Mouse (Mus musculus) forebrain, embryonic 14.5 days (tissue): ENCODE data around the gene Cfap99. TPM values are rescaled to one million over a fixed set of nuclear protein-coding genes. Genes with fewer than 3 reads are reported as not detected.

Experiments used
- ATAC-seq: fragments of 200-750 bp; cut with Nextera tagmentation; 2 replicates; pipeline ENCODE4 v1.8.0; 2017; ENCODE audit warnings: mild to moderate bottlenecking, moderate library complexity
- DNase-seq: peaks from one replicate; pipeline ENCODE4 v3.0.0-alpha.2; 2015; ENCODE audit warnings: low spot score
- H3K27ac ChIP-seq: fragments of 300-500 bp; sonication (generic); 2 replicates; pipeline ENCODE4 v1.5.1; 2014; ENCODE audit warnings: low read depth, mild to moderate bottlenecking, control low read depth, low read length, moderate library complexity
- H3K27me3 ChIP-seq: fragments of 300-500 bp; sonication (generic); replicated peaks from 2 replicates; pipeline ENCODE4 v1.6.1; 2014; ENCODE audit warnings: low read length, control low read depth, mixed read lengths; ENCODE audit not compliant: control insufficient read depth, insufficient read depth
- H3K36me3 ChIP-seq: fragments of 300-500 bp; sonication (generic); 2 replicates; pipeline ENCODE4 v1.6.1; 2014; ENCODE audit warnings: low read length, control low read depth; ENCODE audit not compliant: control insufficient read depth, insufficient read depth
- H3K4me1 ChIP-seq: fragments of 300-500 bp; sonication (generic); 2 replicates; pipeline ENCODE4 v1.6.1; 2014; ENCODE audit warnings: antibody characterized with exemption, low read length, control low read depth; ENCODE audit not compliant: control insufficient read depth, insufficient read depth
- H3K4me2 ChIP-seq: fragments of 300-500 bp; sonication (generic); 2 replicates; pipeline ENCODE4 v1.6.1; 2014; ENCODE audit warnings: mild to moderate bottlenecking, control low read depth, low read length
- H3K4me3 ChIP-seq: fragments of 300-500 bp; sonication (generic); 2 replicates; pipeline ENCODE4 v1.5.1; 2014; ENCODE audit warnings: low read depth, low read length, control low read depth
- H3K9ac ChIP-seq: fragments of 300-500 bp; sonication (generic); 2 replicates; pipeline ENCODE4 v1.6.1; 2014; ENCODE audit warnings: mild to moderate bottlenecking, low read length, control low read depth, moderate library complexity
- H3K9me3 ChIP-seq: fragments of 300-500 bp; sonication (generic); replicated peaks from 2 replicates; pipeline ENCODE4 v1.6.1; 2016; ENCODE audit warnings: low read length, control low read depth, mixed read lengths; ENCODE audit not compliant: control insufficient read depth
- WGBS: fragments of 180-500 bp; shearing (Covaris S2); extraction: QIAGEN DNeasy Blood & Tissue Kit; methylation state at CpG from one replicate; pipeline ENCODE4 v1.1.7; 2014; 5-methylcytosine and 5-hydroxymethylcytosine counted together
- polyA plus RNA-seq: library from polyadenylated mRNA; unstranded; fragments of >200 nt; fragmentation: Nextera tagmentation; extraction: Ambion mirVana; gene quantifications from 2 replicates; pipeline ENCODE4 v1.2.1, GENCODE M21; 2014

Gene Cfap99
- 0.10 TPM in 1 of 2 replicates, not detected in the other for polyA plus RNA-seq

DNA sequence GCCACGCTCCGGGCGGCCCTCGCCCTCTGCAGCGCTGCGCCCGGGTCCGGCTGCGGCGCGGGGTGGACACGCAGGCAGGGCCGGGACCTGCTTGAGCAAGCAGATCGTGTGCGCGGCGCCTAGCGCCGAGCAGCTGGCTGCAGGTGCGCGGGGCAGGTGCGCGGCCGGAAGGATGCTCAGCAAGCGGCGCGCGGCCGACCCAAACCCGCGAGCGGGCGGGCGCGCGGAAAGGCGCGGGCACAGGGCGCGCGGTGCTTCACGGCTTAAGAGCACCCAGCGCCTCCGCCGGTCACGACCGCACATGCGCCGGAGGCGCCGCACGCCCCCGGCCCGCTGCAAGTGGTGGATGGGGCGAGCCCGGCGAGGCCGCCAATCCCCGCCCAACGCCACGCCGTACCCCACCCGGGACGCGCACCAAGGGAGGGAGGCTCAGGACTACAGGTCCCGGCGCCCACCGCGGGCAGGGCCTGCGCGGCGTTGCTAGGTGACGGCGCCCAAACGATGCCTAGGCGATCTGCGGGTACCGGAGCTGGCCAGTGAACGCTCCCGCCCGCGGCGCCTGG is at the start of gene Cfap99, which contains the start of gene Zfyve28:
Cfap99 (plus strand) TSS at position 447 of the 563 bp plus-strand sequence.
Zfyve28 (minus strand) TSS at position 296 of the 563 bp plus-strand sequence.
- no peak within 1 kb of the TSS for H3K27ac ChIP-seq
- H3K4me3 ChIP-seq = peak within 1 kb of the TSS; percentile 70
- under 1% methylated on average over 80 of the region's 83 CpGs for WGBS
- H3K9ac ChIP-seq = peak within 1 kb of the TSS; percentile 71
- DNase-seq = peak; percentile 96
- H3K4me2 ChIP-seq = peak within 1 kb of the TSS; percentile 88
- H3K36me3 ChIP-seq = no peaks in the 10 kb centered on the region
- peaks cover 30% of the 10 kb centered on the region for H3K27me3 ChIP-seq
- no peaks in the 10 kb centered on the region for H3K9me3 ChIP-seq
- H3K4me1 ChIP-seq = peaks cover 7% of the 10 kb centered on the region; the same call in 1 of the 2 replicates
- peak; percentile 99 for ATAC-seq

DNA sequence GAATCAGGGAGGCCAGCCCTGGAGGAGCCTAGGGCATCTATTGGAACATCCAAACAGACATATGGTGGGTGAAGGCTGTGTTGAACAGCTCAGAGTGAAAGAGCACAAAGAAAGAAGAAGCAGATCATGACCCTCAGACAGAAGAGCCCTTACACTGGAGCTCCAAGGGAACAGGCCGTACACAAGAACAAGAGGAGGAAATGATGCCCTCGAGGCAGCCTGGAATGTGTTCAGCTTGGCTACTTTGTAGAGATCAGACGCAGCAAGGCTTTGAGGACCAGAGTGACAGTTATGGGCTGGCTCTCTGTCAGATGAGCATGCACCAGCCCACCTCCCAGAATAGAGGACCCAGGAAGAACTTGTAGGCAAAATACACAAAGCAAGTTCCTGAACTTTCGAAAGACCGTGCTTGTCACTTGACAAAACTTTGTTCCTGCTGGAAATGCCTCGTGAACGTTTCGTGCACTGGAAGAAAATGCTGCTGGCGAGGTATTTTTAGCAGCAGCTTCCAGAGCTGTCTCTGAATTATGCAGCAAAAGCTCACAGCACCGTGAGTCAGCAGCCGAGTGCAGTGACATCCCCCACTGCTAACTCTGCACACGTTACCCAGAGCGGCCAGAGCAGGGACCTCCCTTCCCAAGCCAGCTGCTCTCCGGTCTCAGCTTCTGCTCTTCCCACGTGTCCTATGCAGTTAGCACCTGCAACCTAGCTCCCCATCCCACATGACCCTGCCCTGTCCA is 46.0 kb upstream of the Cfap99 start:
- ATAC-seq (no peak), DNase-seq (peak; percentile 48)
- Histone ChIP-seq H3K27ac (no peak overlapping the region), H3K4me3 (no peak overlapping the region), H3K36me3 (no peaks in the 10 kb centered on the region), H3K4me1 (no peaks in the 10 kb centered on the region), H3K27me3 (no peaks in the 10 kb centered on the region), H3K9ac (no peak overlapping the region), H3K9me3 (no peaks in the 10 kb centered on the region), H3K4me2 (no peak overlapping the region)
- WGBS = 54% methylated on average over 15 of the region's 15 CpGs

DNA sequence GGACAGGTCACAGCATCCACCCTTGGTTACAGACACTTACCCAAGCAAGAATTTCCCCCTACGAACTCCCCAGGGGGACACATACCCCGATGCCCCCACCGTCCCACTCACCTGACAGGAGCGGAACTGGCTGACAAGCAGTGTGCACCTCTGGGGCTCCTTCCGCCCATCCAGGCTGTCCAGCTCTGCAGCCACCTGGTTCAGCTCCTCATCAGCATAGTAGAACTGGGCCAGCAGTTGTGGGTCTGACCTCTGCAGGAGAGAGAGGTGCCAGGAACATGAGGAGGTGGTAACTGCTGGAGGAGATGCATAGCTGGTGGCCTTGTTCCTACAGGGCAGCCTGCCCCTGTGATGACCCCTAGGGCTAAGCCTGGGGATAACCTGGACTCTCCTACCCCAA is 45.3 kb upstream of the Cfap99 start:
- Histone ChIP-seq H3K9ac (no peak overlapping the region), H3K36me3 (no peaks in the 10 kb centered on the region), H3K4me1 (no peaks in the 10 kb centered on the region), H3K9me3 (no peaks in the 10 kb centered on the region), H3K4me3 (no peak overlapping the region), H3K27ac (no peak overlapping the region), H3K4me2 (no peak overlapping the region), H3K27me3 (no peaks in the 10 kb centered on the region)
- 87% methylated on average over 5 of the region's 5 CpGs for WGBS
- ATAC-seq (no peak), DNase-seq (no peak)

GRCm38 (mm10) chr5:34246443-34246842 is 42.0 kb upstream of the Cfap99 start:
- H3K9ac ChIP-seq = no peak overlapping the region
- H3K9me3 ChIP-seq = no peaks in the 10 kb centered on the region
- H3K4me1 ChIP-seq = peaks cover 16% of the 10 kb centered on the region
- no peak overlapping the region for H3K4me2 ChIP-seq
- no peak overlapping the region for H3K27ac ChIP-seq
- 93% methylated on average over 3 of the region's 3 CpGs for WGBS
- ATAC-seq = no peak
- H3K27me3 ChIP-seq = no peaks in the 10 kb centered on the region
- no peaks in the 10 kb centered on the region for H3K36me3 ChIP-seq
- no peak overlapping the region for H3K4me3 ChIP-seq
- no peak for DNase-seq

DNA sequence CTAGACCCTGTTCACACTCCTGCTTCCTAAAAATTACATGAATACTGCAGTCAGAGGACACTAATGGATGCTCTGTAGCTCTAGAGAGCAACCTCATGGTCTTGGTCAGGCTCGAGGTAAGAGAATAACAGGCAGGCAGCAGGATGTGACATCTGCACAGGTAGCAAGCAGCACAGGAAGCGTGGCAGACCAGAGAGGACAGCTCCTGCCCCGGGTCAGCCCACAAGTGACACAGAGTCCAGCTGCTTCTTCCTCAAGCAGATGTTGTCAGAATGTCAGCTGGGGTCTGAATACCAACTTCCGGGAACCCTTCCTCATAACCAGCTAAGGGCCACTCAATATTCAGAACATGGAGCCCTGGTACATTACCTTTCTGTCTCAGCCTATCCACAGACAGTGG is 39.3 kb upstream of the Cfap99 start:
- Histone ChIP-seq H3K36me3 (no peaks in the 10 kb centered on the region), H3K27ac (no peak overlapping the region), H3K4me1 (peaks cover 34% of the 10 kb centered on the region), H3K9ac (no peak overlapping the region), H3K4me3 (no peak overlapping the region), H3K4me2 (no peak overlapping the region), H3K9me3 (no peaks in the 10 kb centered on the region), H3K27me3 (no peaks in the 10 kb centered on the region)
- DNase-seq = no peak
- 91% methylated on average over 4 of the region's 4 CpGs for WGBS
- ATAC-seq = no peak

DNA sequence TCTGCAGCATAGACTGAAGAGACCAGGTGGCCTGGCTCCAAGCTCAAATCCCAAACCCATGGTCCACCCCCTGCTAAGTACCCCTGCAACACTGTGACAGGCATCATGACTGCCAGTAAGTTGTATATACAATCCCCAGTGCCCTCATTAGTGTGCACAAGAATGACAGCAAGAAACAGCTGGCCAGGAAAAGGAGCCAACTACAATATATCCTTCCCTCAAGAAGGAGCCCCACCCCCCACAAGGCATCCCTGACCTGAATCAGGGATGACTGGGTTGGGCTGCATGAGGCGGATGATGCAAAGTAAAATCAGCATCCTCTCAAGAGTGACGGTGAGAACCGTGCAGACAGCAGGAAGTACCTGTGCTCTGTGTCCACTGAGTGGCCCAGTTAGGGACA is 38.3 kb upstream of the Cfap99 start:
- Histone ChIP-seq H3K4me2 (no peak overlapping the region), H3K4me1 (peaks cover 34% of the 10 kb centered on the region), H3K9me3 (no peaks in the 10 kb centered on the region), H3K27me3 (no peaks in the 10 kb centered on the region), H3K4me3 (no peak overlapping the region), H3K36me3 (no peaks in the 10 kb centered on the region), H3K9ac (no peak overlapping the region), H3K27ac (no peak overlapping the region)
- DNase-seq = peak; percentile 25
- WGBS = 74% methylated on average over 3 of the region's 3 CpGs
- ATAC-seq = 0 out of 2 replicates have a peak, but pooled peaks have one; percentile 21

DNA sequence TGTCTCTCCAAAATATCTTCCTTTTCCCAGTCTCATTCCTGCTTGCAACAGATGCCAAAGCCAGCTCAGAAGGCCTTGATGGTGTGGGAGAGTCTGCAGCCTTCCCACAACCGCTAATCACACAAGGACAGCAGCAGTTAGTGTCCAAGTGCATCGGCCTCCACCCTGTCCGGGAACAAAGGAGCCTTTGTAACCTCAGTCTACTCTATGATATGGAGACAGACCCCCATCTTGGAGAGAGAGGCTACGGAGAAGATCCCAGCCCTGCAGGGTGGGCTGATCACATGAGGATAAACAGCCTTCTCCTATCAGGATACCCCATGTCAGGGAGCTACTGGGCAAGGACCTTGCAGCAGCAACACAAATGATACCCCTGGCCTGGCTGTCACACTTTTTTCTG is 36.6 kb upstream of the Cfap99 start:
- Histone ChIP-seq H3K36me3 (no peaks in the 10 kb centered on the region), H3K27ac (peak overlapping the region; percentile 54; the same call in 1 of the 2 replicates), H3K27me3 (no peaks in the 10 kb centered on the region), H3K9me3 (no peaks in the 10 kb centered on the region), H3K4me3 (no peak overlapping the region), H3K4me1 (peaks cover 34% of the 10 kb centered on the region), H3K9ac (no peak overlapping the region), H3K4me2 (no peak overlapping the region)
- peak; percentile 38 for DNase-seq
- 17% methylated on average over 4 of the region's 4 CpGs for WGBS
- ATAC-seq = peak; percentile 49

DNA sequence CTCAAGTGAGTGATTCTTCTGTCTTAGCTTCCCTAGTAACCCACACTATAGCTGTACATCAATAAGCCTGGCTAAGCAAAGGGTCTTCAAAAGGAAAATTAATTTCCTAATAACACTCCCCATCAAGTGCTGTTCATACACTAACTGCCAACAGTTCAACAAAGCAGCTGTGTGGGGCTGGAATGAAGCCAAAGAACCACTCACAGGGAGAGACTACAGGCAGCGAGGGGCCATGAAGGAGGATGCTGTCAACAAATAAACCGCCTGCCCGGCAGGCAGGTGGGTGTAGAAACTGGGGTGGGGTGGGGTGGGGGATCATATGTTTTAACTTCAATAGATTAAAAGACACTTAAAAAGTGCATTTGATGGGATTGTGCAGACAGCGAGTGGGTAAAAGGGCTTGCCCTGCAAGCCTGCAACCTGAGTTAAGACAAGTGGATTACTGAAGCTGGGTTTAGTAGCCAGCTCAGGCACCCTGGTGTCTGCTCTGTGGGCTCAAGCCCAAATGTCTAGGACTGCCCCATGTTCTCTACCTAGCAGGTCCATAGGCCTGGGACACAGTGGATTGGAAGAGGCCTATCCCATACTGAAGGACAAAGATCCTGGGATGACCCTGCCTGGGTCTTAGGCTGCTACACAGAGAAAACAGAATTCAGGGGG is 36.0 kb upstream of the Cfap99 start:
- Histone ChIP-seq H3K4me1 (peaks cover 34% of the 10 kb centered on the region), H3K4me3 (no peak overlapping the region), H3K27me3 (no peaks in the 10 kb centered on the region), H3K9ac (no peak overlapping the region), H3K36me3 (no peaks in the 10 kb centered on the region), H3K27ac (peak overlapping the region; percentile 54; the same call in 1 of the 2 replicates), H3K4me2 (no peak overlapping the region), H3K9me3 (no peaks in the 10 kb centered on the region)
- ATAC-seq (peak; percentile 88), DNase-seq (peak; percentile 93)
- WGBS = 6% methylated on average over 4 of the region's 4 CpGs
